Mouse (Mus musculus) hindbrain, embryonic 16.5 days (tissue): ENCODE data around the gene Mtrr. TPM values are rescaled to one million over a fixed set of nuclear protein-coding genes. Genes with fewer than 3 reads are reported as not detected.
"Not testable (repeated sequence)": the region's sequence is repeated elsewhere in the genome, so short reads cannot be mapped to it uniquely, and the experiment has no call there.

Experiments
- ATAC-seq: fragments of 200-750 bp; cut with Nextera tagmentation; 2 replicates; pipeline ENCODE4 v1.8.0; 2017; ENCODE audit warnings: moderate TSS enrichment, moderate library complexity
- H3K27ac ChIP-seq: fragments of 300-500 bp; sonication (generic); 2 replicates; pipeline ENCODE4 v1.5.1; 2014; ENCODE audit warnings: low read depth, mild to moderate bottlenecking, control low read depth, low read length, moderate library complexity
- H3K27me3 ChIP-seq: fragments of 300-500 bp; sonication (generic); replicated peaks from 2 replicates; pipeline ENCODE4 v1.6.1; 2014; ENCODE audit warnings: low read length; ENCODE audit not compliant: control insufficient read depth, insufficient read depth
- H3K36me3 ChIP-seq: fragments of 300-500 bp; sonication (generic); 2 replicates; pipeline ENCODE4 v1.6.1; 2014; ENCODE audit warnings: mild to moderate bottlenecking, low read length, moderate library complexity, mixed read lengths; ENCODE audit not compliant: control insufficient read depth, insufficient read depth
- H3K4me1 ChIP-seq: fragments of 300-500 bp; sonication (generic); 2 replicates; pipeline ENCODE4 v1.6.1; 2014; ENCODE audit warnings: low read depth, low read length; ENCODE audit not compliant: control insufficient read depth, insufficient read depth
- H3K4me2 ChIP-seq: fragments of 300-500 bp; sonication (generic); 2 replicates; pipeline ENCODE4 v1.6.1; 2014; ENCODE audit warnings: mild to moderate bottlenecking, low read length, control low read depth, moderate library complexity
- H3K4me3 ChIP-seq: fragments of 300-500 bp; sonication (generic); 2 replicates; pipeline ENCODE4 v1.5.1; 2014; ENCODE audit warnings: mild to moderate bottlenecking, low read length, control low read depth, moderate library complexity
- H3K9ac ChIP-seq: fragments of 300-500 bp; sonication (generic); 2 replicates; pipeline ENCODE4 v1.6.1; 2014; ENCODE audit warnings: low read depth, mild to moderate bottlenecking, control low read depth, low read length, moderate library complexity
- H3K9me3 ChIP-seq: fragments of 300-500 bp; sonication (generic); 2 replicates; pipeline ENCODE4 v1.6.1; 2014; ENCODE audit warnings: mild to moderate bottlenecking, low read length, moderate library complexity; ENCODE audit not compliant: control insufficient read depth
- WGBS: fragments of 180-500 bp; shearing (Covaris S2); extraction: QIAGEN DNeasy Blood & Tissue Kit; methylation state at CpG from one replicate; pipeline ENCODE4 v1.1.7; 2014; 5-methylcytosine and 5-hydroxymethylcytosine counted together
- polyA plus RNA-seq: library from polyadenylated mRNA; unstranded; fragments of >200 nt; fragmentation: Nextera tagmentation; extraction: Ambion mirVana; gene quantifications from 2 replicates; pipeline ENCODE4 v1.2.1, GENCODE M21; 2015

Gene Mtrr
- polyA plus RNA-seq, 1 experiment from 2014 or later: 10.6 TPM

DNA sequence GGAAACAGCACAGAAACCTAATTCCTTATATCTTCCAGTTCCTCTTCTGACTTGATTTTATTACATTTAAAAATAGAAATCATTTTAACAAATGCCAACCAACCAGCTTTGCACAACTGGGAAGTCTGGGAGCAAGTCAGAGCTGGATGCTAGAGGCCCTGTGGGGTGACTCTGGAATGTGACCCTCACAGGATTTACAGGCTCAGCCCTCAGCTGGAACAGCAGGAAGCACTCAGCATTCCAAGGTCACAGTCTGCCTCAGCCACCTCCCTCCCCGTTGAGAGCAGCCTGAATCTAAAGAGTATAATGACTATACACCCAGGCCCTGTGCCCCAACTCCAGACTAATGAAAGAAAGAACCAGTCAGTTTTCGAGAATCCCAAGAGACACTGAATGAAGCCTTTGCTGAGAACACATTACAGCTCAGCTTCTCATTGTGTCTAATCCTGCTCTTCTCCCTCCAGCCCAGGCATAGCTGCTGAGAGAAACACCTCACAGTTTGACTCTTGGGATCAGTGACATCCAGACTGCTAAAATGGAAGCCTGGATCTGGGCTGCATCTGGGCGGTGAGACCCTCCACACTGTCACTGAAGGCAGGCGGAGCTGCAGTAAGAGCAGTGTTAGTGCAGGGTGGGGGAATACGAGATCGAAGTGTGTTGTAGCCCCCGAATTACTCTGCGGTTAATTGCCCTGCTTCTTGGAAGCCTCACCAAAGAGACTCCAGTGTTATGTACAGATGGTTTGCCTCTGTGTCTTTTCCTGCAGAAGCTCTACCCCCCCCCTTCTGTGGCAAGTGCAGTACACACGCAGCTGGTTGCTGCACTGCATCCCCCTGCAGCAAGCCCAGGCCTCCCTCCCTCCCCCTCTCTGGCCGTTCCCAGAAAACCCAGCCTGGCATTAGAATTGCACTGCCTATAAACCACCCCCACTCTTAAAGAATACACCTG, 8.7 kb downstream of the Mtrr start:
- 71% methylated on average over 10 of the region's 10 CpGs for WGBS

GRCm38 (mm10) chr13:68572247-68572646, 9.7 kb downstream of the Mtrr start:
- 93% methylated on average over 19 of the region's 19 CpGs for WGBS
- Histone ChIP-seq H3K9ac (no peak overlapping the region), H3K9me3 (no peaks in the 10 kb centered on the region), H3K4me1 (no peaks in the 10 kb centered on the region), H3K36me3 (peaks cover 21% of the 10 kb centered on the region), H3K27ac (no peak overlapping the region), H3K4me2 (no peak overlapping the region), H3K27me3 (no peaks in the 10 kb centered on the region), H3K4me3 (no peak overlapping the region)
- no peak for ATAC-seq

More for the DNA sequence above, 8.7 kb downstream of the Mtrr start:
- Histone ChIP-seq H3K9ac (no peak overlapping the region), H3K4me2 (no peak overlapping the region), H3K27me3 (no peaks in the 10 kb centered on the region), H3K4me3 (no peak overlapping the region), H3K4me1 (no peaks in the 10 kb centered on the region), H3K36me3 (peaks cover 23% of the 10 kb centered on the region), H3K27ac (no peak overlapping the region), H3K9me3 (no peaks in the 10 kb centered on the region)
- peak; percentile 13 for ATAC-seq

- Histone ChIP-seq H3K4me3 (no peak overlapping the region), H3K4me1 (no peaks in the 10 kb centered on the region), H3K36me3 (peaks cover 22% of the 10 kb centered on the region), H3K27me3 (no peaks in the 10 kb centered on the region), H3K9me3 (no peaks in the 10 kb centered on the region), H3K27ac (no peak overlapping the region), H3K9ac (no peak overlapping the region), H3K4me2 (no peak overlapping the region)
- 65% methylated on average over 17 of the region's 17 CpGs for WGBS
- peak; percentile 78 for ATAC-seq
Observed at GRCm38 (mm10) chr13:68569589-68570336, 12.2 kb downstream of the Mtrr start.

DNA sequence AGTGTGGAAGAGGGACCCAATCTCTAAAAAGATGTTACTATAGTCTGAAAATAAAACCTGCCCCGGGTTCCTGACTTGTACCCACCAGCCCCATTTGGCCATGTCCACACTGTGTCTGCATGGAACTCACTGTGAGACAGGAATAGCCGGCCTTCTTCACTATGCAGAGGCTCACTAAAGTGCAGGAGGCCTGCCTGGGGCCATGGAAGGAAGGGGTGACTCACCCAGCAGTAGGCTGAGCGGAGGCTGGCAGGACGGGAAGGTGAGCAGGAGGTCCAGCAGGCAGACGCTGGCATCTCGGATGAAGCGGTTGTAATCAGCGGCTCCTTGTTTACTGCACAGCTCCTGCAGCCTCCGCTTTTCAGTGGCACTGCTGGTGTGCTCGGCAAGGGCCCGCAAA, 13.4 kb downstream of the Mtrr start:
- ATAC-seq: no peak; the same call in 1 of the 2 replicates
- WGBS: 93% methylated on average over 11 of the region's 11 CpGs
- peaks cover 30% of the 10 kb centered on the region for H3K36me3 ChIP-seq

DNA sequence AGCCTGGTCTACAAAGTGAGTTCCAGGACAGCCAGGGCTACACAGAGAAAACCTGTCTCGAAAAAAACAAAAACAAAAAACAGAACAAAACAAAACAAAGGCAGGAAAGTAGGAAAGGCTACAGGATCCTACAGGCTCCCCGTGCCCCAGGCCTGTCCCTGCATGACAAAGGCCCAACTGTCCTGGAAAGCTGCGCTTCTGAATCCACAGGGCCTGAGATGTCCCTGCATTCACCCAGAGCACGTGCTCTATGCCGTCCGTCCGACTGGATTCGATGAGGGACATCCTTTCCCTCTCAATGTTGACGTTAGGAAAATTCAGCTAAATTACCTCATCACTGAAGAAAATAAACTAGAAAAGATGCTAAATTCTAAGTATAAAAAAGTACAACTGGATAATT, 13.8 kb downstream of the Mtrr start:
- Histone ChIP-seq H3K27ac (no peak overlapping the region), H3K4me1 (no peaks in the 10 kb centered on the region), H3K9ac (no peak overlapping the region), H3K4me2 (no peak overlapping the region), H3K4me3 (no peak overlapping the region), H3K27me3 (no peaks in the 10 kb centered on the region), H3K36me3 (peaks cover 33% of the 10 kb centered on the region), H3K9me3 (no peaks in the 10 kb centered on the region)
- ATAC-seq: no peak
- WGBS: 96% methylated on average over 9 of the region's 9 CpGs

More for the DNA sequence above, 13.4 kb downstream of the Mtrr start:
- no peak overlapping the region for H3K9ac ChIP-seq
- H3K4me2 ChIP-seq: no peak overlapping the region
- no peaks in the 10 kb centered on the region for H3K4me1 ChIP-seq
- no peak overlapping the region for H3K4me3 ChIP-seq
- H3K27me3 ChIP-seq: no peaks in the 10 kb centered on the region
- no peak overlapping the region for H3K27ac ChIP-seq
- H3K9me3 ChIP-seq: no peaks in the 10 kb centered on the region

GRCm38 (mm10) chr13:68553391-68553790, 28.6 kb downstream of the Mtrr start:
- 32% methylated on average over 4 of the region's 6 CpGs for WGBS
- not testable (repeated sequence) for H3K36me3 ChIP-seq, H3K27me3 ChIP-seq, H3K27ac ChIP-seq, H3K9ac ChIP-seq, H3K4me3 ChIP-seq, H3K4me1 ChIP-seq, H3K4me2 ChIP-seq, H3K9me3 ChIP-seq
- ATAC-seq: peak; percentile 88

Other genes starting within 250 kb of the Mtrr start
- gene Fastkd3, start 85 bp upstream of the Mtrr start, polyA plus RNA-seq: 21.9 and 22.3 TPM in 2 replicates
- 9.4 and 14.4 TPM in 2 replicates for gene 1700001L19Rik, start 15.3 kb upstream of the Mtrr start, polyA plus RNA-seq